Mouse (Mus musculus) hematopoietic multipotent progenitor cell, adult 10-12 weeks (in vitro differentiated cells): ENCODE measurements around the gene 2610528A11Rik. TPM values are rescaled to one million over a fixed set of nuclear protein-coding genes. Genes with fewer than 3 reads are reported as not detected.

Source experiments
- polyA plus RNA-seq: library from polyadenylated mRNA; stranded (reverse); fragments of >175 nt; gene quantifications from 2 replicates; pipeline ENCODE4 v1.2.3, GENCODE M21; 2012; ENCODE audit warnings: low replicate concordance

The 2610528A11Rik gene
- 0.28 TPM in 1 of 2 replicates, not detected in the other for polyA plus RNA-seq

DNA sequence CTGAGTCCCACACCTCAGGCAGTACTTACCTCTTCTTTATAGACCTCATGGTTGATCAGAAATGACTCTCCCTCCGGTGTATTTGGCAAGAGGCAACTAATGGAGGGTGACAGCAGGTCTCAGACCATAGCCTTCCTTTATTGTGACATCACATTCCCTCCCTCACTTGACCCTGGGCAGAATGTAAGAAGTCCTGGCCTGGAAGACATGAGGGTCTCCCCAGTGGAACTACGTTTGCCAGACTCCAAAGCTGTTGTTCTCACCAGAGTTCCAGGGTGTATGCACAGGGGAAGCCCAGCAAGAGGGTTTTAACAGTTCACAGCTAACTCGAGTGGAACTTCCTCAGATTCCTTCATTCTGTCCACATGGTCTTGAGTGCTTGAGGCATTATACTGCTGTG is at the start of gene 2610528A11Rik:
TSS of gene 2610528A11Rik (minus strand) at position 101 of the 400 bp plus-strand sequence.

DNA sequence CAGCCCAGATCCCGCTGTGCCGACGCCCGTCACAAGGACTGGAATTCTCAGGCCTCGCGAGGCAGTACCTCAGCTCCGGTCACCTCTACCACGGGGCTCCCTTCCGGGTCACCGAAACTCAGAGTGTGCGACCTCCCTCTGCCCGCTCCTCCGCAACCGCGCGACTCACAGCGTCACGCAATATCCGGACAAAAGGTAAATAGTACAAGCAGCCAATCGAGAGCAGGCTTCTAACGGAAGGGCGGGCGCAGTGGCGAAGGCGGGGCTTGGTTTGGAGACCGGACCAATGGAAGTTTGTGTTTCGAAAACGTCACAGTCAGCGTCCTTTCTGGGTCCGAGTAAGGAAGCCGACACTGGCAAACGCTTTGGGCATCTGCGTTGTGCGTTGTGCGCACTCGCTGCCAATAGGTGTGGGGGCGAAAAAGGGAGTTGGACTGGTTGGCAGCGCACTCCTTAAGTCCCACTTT is 21.3 kb upstream of the 2610528A11Rik start, which contains the start of gene Ghitm:
TSS of gene Ghitm (minus strand) at position 146 of the 467 bp plus-strand sequence.

DNA sequence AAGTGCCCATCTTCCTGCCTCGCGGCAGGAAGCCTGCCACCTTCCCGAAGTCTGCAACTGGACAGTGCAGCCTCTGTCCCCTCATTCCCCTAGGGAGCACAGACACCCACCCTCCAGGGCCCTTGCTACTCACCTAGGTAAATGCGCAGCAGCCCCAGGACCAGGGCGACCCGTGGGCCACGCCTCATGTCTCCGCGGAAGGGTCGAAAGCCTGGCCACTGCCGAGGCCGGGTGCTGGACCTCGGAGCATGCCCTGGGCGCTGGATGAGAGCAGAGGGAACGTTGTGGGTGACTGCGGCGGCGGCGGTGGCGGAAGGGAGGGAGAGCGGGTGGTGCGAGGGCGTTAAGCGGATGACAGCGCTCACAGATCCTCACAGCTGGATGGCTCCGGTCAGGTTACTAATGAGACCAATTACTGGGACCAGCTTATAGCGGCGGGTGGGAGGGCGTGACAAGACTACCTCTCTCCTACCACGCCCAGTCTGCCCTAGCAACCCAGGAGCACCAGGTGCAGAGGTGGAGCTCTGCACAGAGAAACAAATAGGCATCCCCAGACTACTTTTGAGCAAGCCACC is 15.8 kb downstream of the 2610528A11Rik start, which contains the start of gene Cdhr1:
TSS of gene Cdhr1 (minus strand) at position 392 of the 575 bp plus-strand sequence.

DNA sequence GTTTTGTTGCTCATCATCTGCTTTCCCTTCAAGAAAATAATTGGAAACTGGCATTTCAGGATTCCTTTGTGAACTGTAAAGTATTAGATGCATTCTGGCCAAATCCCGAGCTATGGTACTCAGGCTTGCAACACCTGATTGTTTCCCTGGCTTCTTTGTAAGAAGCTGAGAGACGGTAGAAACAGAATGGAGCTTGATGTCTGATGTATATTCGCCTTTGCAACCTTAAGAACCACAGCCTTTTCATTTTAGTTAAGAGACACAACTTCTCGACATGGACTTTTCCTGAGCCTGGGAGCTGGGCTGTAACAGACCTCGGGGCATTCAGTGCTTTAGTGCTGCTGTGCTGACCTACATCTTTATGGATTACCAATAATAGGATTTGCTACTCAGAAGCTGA is 46.2 kb downstream of the 2610528A11Rik start, which contains the start of gene Lrit2:
TSS of gene Lrit2 (plus strand) at position 301 of the 400 bp plus-strand sequence.

Other genes starting within 250 kb of the 2610528A11Rik start
- gene Ccser2, start 145.2 kb downstream of the 2610528A11Rik start, polyA plus RNA-seq: 4.2 and 5.5 TPM in 2 replicates
- gene Rgr, start 65.1 kb downstream of the 2610528A11Rik start, polyA plus RNA-seq: not detected in 2 replicates
- gene Lrit1, start 59.2 kb downstream of the 2610528A11Rik start, polyA plus RNA-seq: not detected in 2 replicates
- gene Lrit2, start 46.1 kb downstream of the 2610528A11Rik start, polyA plus RNA-seq: not detected in 2 replicates
- 0.07 and 0.13 TPM in 2 replicates for gene Cdhr1, start 15.7 kb downstream of the 2610528A11Rik start, polyA plus RNA-seq
- gene Ghitm, start 21.2 kb upstream of the 2610528A11Rik start, polyA plus RNA-seq: 29.1 and 35.3 TPM in 2 replicates